Mouse (Mus musculus): ENCODE data around the gene Tmsb10. TPM values are rescaled to one million over a fixed set of nuclear protein-coding genes. Genes with fewer than 3 reads are reported as not detected.

The Tmsb10 gene
- polyA plus RNA-seq, 1 experiment = 494 TPM

GRCm38 (mm10) chr6:72981124-72981651 is 22.6 kb upstream of the Tmsb10 start:
- peaks cover 2% of the 10 kb centered on the region for H3K9me3 ChIP-seq
- peaks cover 21% of the 10 kb centered on the region for H3K27me3 ChIP-seq (replicated peaks)
- H3K4me1 ChIP-seq = no peaks in the 10 kb centered on the region
- no peak overlapping the region for H3K4me3 ChIP-seq (replicated peaks)
- TF ChIP-seq GATA1 (IDR thresholded peaks at IDR 0.05; ENCODE audit: borderline replicate concordance, low read length) = no peak
- no peak for TF ChIP-seq FLI1 (IDR thresholded peaks at IDR 0.05; ENCODE audit: low read length)
- H3K36me3 ChIP-seq (replicated peaks; ENCODE audit: low read length) = no peaks in the 10 kb centered on the region

- no peak for TF ChIP-seq FLI1 (IDR thresholded peaks at IDR 0.05; ENCODE audit: low read length)
- no peak for TF ChIP-seq GATA1 (IDR thresholded peaks at IDR 0.05; ENCODE audit: borderline replicate concordance, low read length)
- H3K36me3 ChIP-seq (replicated peaks; ENCODE audit: low read length) = no peaks in the 10 kb centered on the region
- H3K4me1 ChIP-seq = no peaks in the 10 kb centered on the region
- no peak overlapping the region for H3K4me3 ChIP-seq (replicated peaks)
- H3K9me3 ChIP-seq = peaks cover 12% of the 10 kb centered on the region
- H3K27me3 ChIP-seq (replicated peaks) = peaks cover 8% of the 10 kb centered on the region
Measured at GRCm38 (mm10) chr6:72976866-72977265, 18.3 kb upstream of the Tmsb10 start.

DNA sequence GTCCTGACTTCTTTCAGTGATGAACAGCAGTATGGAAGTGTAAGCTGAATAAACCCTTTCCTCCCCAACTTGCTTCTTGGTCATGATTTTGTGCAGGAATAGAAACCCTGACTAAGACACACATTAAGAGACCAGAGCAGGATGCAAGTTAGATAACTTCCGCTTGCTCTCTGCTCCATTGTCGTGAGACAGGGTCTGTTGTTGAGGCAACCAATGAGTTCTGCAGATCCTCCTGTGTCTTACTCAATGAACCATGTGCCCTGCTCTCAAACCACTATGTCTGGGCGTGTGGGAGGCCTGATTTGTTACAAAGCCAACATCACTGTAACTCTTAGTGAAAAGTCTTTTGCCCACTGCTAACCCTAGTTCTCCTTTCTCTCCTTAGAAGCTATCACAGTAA is 12.5 kb upstream of the Tmsb10 start:
- Histone ChIP-seq H3K9me3 (peaks cover 14% of the 10 kb centered on the region), H3K27me3 (replicated peaks) (peaks cover 9% of the 10 kb centered on the region), H3K4me1 (no peaks in the 10 kb centered on the region), H3K36me3 (replicated peaks; ENCODE audit: low read length) (no peaks in the 10 kb centered on the region), H3K4me3 (replicated peaks) (no peak overlapping the region)
- TF ChIP-seq FLI1 (IDR thresholded peaks at IDR 0.05; ENCODE audit: low read length) (no peak), GATA1 (IDR thresholded peaks at IDR 0.05; ENCODE audit: borderline replicate concordance, low read length) (no peak)

GRCm38 (mm10) chr6:72969787-72970186 is 11.2 kb upstream of the Tmsb10 start:
- no peaks in the 10 kb centered on the region for H3K4me1 ChIP-seq
- H3K4me3 ChIP-seq (replicated peaks) = no peak overlapping the region
- TF ChIP-seq FLI1 (IDR thresholded peaks at IDR 0.05; ENCODE audit: low read length) = no peak
- TF ChIP-seq GATA1 (IDR thresholded peaks at IDR 0.05; ENCODE audit: borderline replicate concordance, low read length) = no peak

DNA sequence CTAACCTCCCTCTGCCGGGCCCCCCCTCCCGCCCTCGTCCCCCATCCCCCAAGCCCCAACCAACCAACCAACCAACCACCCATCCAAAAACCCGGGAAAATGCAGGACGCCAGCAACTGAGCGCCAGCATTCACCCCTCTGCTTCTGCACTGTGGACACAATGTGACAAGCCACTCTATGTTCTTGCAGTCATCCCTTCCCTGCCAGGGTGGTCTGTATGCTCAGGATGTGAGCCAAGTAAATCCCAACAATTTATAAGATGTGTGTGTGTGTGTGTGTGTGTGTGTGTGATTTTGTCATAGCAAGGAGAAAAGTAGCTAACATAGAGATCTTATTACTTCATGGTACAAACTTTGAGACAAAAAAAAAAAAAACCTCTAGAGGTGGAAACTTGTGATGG is 6.7 kb upstream of the Tmsb10 start:
- no peaks in the 10 kb centered on the region for H3K36me3 ChIP-seq (replicated peaks; ENCODE audit: low read length)
- TF ChIP-seq FLI1 (IDR thresholded peaks at IDR 0.05; ENCODE audit: low read length) (no peak), GATA1 (IDR thresholded peaks at IDR 0.05; ENCODE audit: borderline replicate concordance, low read length) (no peak)

More at GRCm38 (mm10) chr6:72969787-72970186, 11.2 kb upstream of the Tmsb10 start:
- Histone ChIP-seq H3K36me3 (replicated peaks; ENCODE audit: low read length) (no peaks in the 10 kb centered on the region), H3K27me3 (replicated peaks) (peaks cover 6% of the 10 kb centered on the region), H3K9me3 (0 out of 2 replicates have a peak, but pooled peaks cover 4% of the 10 kb centered on the region)

DNA sequence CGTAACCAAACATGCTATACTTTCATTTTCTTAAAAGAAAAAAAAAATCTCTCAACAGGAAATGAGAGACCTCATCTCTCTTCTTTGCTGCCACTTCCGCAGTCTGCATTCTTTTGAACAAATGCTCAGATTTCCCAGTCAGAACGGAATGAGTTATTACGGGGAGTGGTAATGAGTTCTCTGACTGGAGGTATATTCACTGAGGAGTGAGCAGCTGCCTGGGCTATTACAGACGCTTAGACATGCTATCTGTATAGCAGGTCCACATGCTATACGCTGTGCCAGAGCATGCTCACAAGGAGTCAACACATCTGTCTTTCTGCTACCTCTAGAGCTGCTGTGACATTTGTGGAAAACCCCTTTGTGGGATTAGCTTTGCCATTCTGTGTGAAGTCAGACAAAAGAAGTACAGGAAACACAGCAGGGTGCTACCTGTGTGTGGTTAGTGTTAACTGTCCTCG is 3.8 kb upstream of the Tmsb10 start:
- peaks cover 14% of the 10 kb centered on the region for H3K27me3 ChIP-seq (replicated peaks)
- TF ChIP-seq GATA1 (IDR thresholded peaks at IDR 0.05; ENCODE audit: borderline replicate concordance, low read length) (no peak), FLI1 (IDR thresholded peaks at IDR 0.05; ENCODE audit: low read length) (no peak)
- H3K36me3 ChIP-seq (replicated peaks; ENCODE audit: low read length) = no peaks in the 10 kb centered on the region
- peaks cover 11% of the 10 kb centered on the region for H3K4me1 ChIP-seq
- H3K4me3 ChIP-seq (replicated peaks) = no peak overlapping the region
- H3K9me3 ChIP-seq = 0 out of 2 replicates have a peak, but pooled peaks cover 2% of the 10 kb centered on the region

More for the DNA sequence above, 6.7 kb upstream of the Tmsb10 start:
- H3K4me3 ChIP-seq (replicated peaks) = no peak overlapping the region
- H3K4me1 ChIP-seq = peaks cover 8% of the 10 kb centered on the region; the same call in 1 of the 2 replicates
- 0 out of 2 replicates have a peak, but pooled peaks cover 4% of the 10 kb centered on the region for H3K9me3 ChIP-seq
- peaks cover 13% of the 10 kb centered on the region for H3K27me3 ChIP-seq (replicated peaks)

DNA sequence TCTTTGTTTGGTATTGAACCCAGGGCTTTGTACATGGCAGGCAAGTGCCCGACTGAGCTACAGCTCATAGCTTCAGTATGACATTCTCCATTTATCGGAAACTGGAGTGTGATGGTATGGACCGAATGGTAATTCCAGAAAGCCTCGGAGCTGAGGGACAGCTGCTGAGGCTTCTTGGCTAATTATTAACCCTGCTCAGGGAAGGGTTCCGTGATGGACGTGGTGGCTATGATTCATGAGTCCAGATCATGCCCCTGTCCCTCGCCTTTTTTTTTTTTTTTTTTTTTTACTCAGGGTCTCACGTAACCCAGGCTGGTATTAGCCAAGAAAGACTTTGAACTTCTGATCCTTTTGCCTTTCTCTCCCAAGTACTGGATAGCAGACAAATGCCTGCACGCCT is 3.1 kb upstream of the Tmsb10 start:
- Histone ChIP-seq H3K4me1 (peaks cover 17% of the 10 kb centered on the region), H3K36me3 (replicated peaks; ENCODE audit: low read length) (no peaks in the 10 kb centered on the region), H3K27me3 (replicated peaks) (peaks cover 11% of the 10 kb centered on the region), H3K4me3 (replicated peaks) (no peak overlapping the region), H3K9me3 (0 out of 2 replicates have a peak, but pooled peaks cover 2% of the 10 kb centered on the region)
- TF ChIP-seq GATA1 (IDR thresholded peaks at IDR 0.05; ENCODE audit: borderline replicate concordance, low read length) (no peak), FLI1 (IDR thresholded peaks at IDR 0.05; ENCODE audit: low read length) (no peak)

DNA sequence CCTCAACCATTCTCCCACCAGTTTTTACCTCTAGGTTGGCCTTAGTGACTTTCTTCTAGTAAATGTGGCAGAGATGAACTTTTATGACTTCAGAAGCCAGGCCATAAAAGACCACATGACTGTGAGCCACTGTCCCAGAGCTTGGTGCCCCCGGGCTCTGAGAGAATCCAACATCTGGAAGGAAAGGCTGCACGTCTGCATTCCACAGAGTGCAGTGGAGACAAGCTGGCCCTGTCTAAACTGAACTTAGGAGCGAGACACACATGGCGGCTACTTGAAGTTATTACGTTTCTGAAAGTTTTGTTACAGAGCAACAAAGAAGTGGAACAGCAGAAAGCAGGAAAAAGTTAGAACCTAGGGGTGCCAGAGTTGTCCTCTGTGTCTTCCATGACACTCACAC is 2.1 kb upstream of the Tmsb10 start:
- Histone ChIP-seq H3K9me3 (no peaks in the 10 kb centered on the region), H3K4me3 (replicated peaks) (no peak overlapping the region), H3K27me3 (replicated peaks) (peaks cover 11% of the 10 kb centered on the region), H3K4me1 (peaks cover 27% of the 10 kb centered on the region), H3K36me3 (replicated peaks; ENCODE audit: low read length) (no peaks in the 10 kb centered on the region)
- TF ChIP-seq FLI1 (IDR thresholded peaks at IDR 0.05; ENCODE audit: low read length) = no peak
- no peak for TF ChIP-seq GATA1 (IDR thresholded peaks at IDR 0.05; ENCODE audit: borderline replicate concordance, low read length)

- no peaks in the 10 kb centered on the region for H3K36me3 ChIP-seq (replicated peaks; ENCODE audit: low read length)
- peaks cover 6% of the 10 kb centered on the region for H3K27me3 ChIP-seq (replicated peaks)
- peaks cover 41% of the 10 kb centered on the region for H3K4me1 ChIP-seq
- no peaks in the 10 kb centered on the region for H3K9me3 ChIP-seq
- TF ChIP-seq FLI1 (IDR thresholded peaks at IDR 0.05; ENCODE audit: low read length) (no peak), GATA1 (IDR thresholded peaks at IDR 0.05; ENCODE audit: borderline replicate concordance, low read length) (no peak)
- H3K4me3 ChIP-seq (replicated peaks) = peak overlapping the region; percentile 96
Measured at GRCm38 (mm10) chr6:72959175-72959574, 627 bp upstream of the Tmsb10 start.

Data from megakaryocyte, embryonic 14.5 days (primary cell).